Mouse (Mus musculus) megakaryocyte, embryonic 14.5 days (primary cell): Measurements from ENCODE around the gene Ovch2. TPM values are rescaled to one million over a fixed set of nuclear protein-coding genes. Genes with fewer than 3 reads are reported as not detected.
A peak's percentile ranks its signal among the peaks of the same experiment; 100 is the strongest.

ENCODE experiments used
- H3K27me3 ChIP-seq: replicated peaks from 2 replicates; pipeline ENCODE3; 2012; ENCODE audit warnings: inconsistent platforms
- H3K36me3 ChIP-seq: replicated peaks from 2 replicates; pipeline ENCODE3; 2012; ENCODE audit warnings: low read length, inconsistent platforms, mixed read lengths
- H3K4me1 ChIP-seq: 2 replicates; pipeline ENCODE4 v1.6.1; 2012; ENCODE audit warnings: inconsistent platforms
- H3K4me3 ChIP-seq: replicated peaks from 2 replicates; pipeline ENCODE3; 2012; ENCODE audit warnings: moderate library complexity, mild to moderate bottlenecking, inconsistent platforms
- H3K9me3 ChIP-seq: 2 replicates; pipeline ENCODE4 v1.6.1; 2012; ENCODE audit warnings: inconsistent platforms
- FLI1 ChIP-seq: IDR thresholded peaks from 2 replicates; pipeline ENCODE4 v1.6.1; 2012; ENCODE audit warnings: low read length, inconsistent platforms, mixed read lengths
- GATA1 ChIP-seq: IDR thresholded peaks from 3 replicates; pipeline ENCODE4 v1.6.1; 2012; ENCODE audit warnings: mixed read lengths, low read length, inconsistent platforms, borderline replicate concordance
- polyA plus RNA-seq: library from polyadenylated mRNA; stranded (reverse); fragments of >175 nt; gene quantifications from 2 replicates; pipeline ENCODE4 v1.2.3, GENCODE M21; 2012; ENCODE audit warnings: low replicate concordance; ENCODE audit not compliant: insufficient read depth

The Ovch2 gene
- polyA plus RNA-seq, 1 experiment = not detected

- no peaks in the 10 kb centered on the region for H3K4me1 ChIP-seq
- no peak overlapping the region for H3K4me3 ChIP-seq
- H3K36me3 ChIP-seq = no peaks in the 10 kb centered on the region
- TF ChIP-seq GATA1 (no peak), FLI1 (no peak)
- no peaks in the 10 kb centered on the region for H3K27me3 ChIP-seq
- no peaks in the 10 kb centered on the region for H3K9me3 ChIP-seq
Observed at GRCm38 (mm10) chr7:107770812-107771211, 30.2 kb downstream of the Ovch2 start.

- no peak for TF ChIP-seq FLI1
- no peak for TF ChIP-seq GATA1
- Histone ChIP-seq H3K36me3 (no peaks in the 10 kb centered on the region), H3K4me1 (peaks cover 10% of the 10 kb centered on the region), H3K27me3 (peaks cover 27% of the 10 kb centered on the region), H3K4me3 (peak within 1 kb of the TSS; percentile 64), H3K9me3 (no peaks in the 10 kb centered on the region)
Observed at GRCm38 (mm10) chr7:107757308-107758151, 43.5 kb downstream of the Ovch2 start, which contains the start of gene Cyb5r2. Cyb5r2 (minus strand) TSS chr7:107758032.

DNA sequence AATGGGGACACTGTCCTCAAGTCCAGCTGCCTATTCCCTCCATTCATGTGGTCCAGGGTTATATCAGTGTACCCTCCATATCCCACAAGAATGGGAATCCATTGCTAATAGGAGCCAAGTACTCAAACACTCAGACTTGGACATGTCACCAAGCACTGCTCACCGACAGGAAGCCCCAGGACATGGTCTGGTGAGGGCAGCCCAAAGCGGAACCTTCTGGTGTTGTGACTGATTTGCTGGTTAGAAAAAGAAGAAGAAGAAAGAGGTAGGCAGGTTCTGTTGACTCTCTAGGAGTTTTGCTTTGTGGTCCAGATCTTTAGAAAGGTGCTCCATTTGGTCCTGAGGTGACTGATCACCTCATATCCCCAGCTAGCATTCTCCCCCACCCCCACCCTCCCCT, 44.3 kb downstream of the Ovch2 start:
- Histone ChIP-seq H3K4me3 (no peak overlapping the region), H3K9me3 (no peaks in the 10 kb centered on the region), H3K27me3 (peaks cover 29% of the 10 kb centered on the region), H3K4me1 (peaks cover 10% of the 10 kb centered on the region), H3K36me3 (no peaks in the 10 kb centered on the region)
- TF ChIP-seq GATA1 = no peak
- TF ChIP-seq FLI1 = no peak

GRCm38 (mm10) chr7:107755905-107756304, 45.1 kb downstream of the Ovch2 start:
- no peak for TF ChIP-seq FLI1
- TF ChIP-seq GATA1 = no peak
- peaks cover 10% of the 10 kb centered on the region for H3K4me1 ChIP-seq
- no peaks in the 10 kb centered on the region for H3K9me3 ChIP-seq
- peaks cover 29% of the 10 kb centered on the region for H3K27me3 ChIP-seq
- no peaks in the 10 kb centered on the region for H3K36me3 ChIP-seq
- no peak overlapping the region for H3K4me3 ChIP-seq

- TF ChIP-seq FLI1 (no peak), GATA1 (no peak)
- H3K27me3 ChIP-seq = peaks cover 17% of the 10 kb centered on the region
- H3K9me3 ChIP-seq = no peaks in the 10 kb centered on the region
- no peak overlapping the region for H3K4me3 ChIP-seq
- H3K36me3 ChIP-seq = no peaks in the 10 kb centered on the region
- no peaks in the 10 kb centered on the region for H3K4me1 ChIP-seq
Observed at GRCm38 (mm10) chr7:107752031-107752520, 48.9 kb downstream of the Ovch2 start.

DNA sequence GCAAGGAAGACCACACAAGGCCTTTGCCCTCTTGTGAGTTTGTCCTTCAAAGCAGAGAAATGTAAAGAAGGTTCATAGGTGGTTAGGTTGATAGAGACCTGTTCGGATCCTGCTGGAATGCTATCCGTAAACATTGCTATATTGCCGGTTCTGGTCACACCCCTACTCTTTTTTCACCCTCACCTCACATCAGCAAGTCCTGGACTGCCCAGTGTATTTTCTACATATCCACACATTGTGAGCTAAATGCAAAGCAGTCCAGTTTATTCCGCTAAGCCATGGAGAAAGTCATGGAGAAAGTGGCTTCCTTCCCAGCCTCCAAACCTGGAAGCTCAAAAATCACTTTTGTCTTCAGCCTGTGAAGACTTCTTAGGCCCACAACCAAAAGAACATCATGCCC, 51.3 kb downstream of the Ovch2 start:
- TF ChIP-seq GATA1 (no peak), FLI1 (no peak)
- H3K9me3 ChIP-seq = no peaks in the 10 kb centered on the region
- H3K4me3 ChIP-seq = no peak overlapping the region
- no peaks in the 10 kb centered on the region for H3K36me3 ChIP-seq
- H3K4me1 ChIP-seq = peaks cover 4% of the 10 kb centered on the region; the same call in 1 of the 2 replicates
- H3K27me3 ChIP-seq = peaks cover 13% of the 10 kb centered on the region

DNA sequence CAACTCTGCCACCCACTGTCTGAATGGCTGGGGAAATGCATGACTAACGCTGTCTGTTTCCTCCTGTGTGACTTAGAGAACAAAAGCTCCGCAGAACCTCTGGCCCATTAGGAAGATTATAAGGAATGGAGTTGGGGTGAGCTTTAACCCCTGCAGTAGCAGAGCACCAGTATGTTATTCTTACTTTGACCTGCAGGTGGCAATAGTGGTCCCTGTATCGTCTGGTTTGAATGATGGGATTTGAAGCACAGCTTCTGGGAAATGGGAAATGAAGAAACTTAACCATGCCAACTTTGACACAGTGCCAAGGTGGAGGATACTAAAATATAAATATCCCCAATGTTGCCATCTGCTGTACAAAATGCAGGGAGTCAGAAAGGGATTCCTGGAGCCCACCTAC, 51.7 kb downstream of the Ovch2 start:
- H3K4me1 ChIP-seq = peaks cover 4% of the 10 kb centered on the region; the same call in 1 of the 2 replicates
- H3K4me3 ChIP-seq = no peak overlapping the region
- H3K27me3 ChIP-seq = peaks cover 13% of the 10 kb centered on the region
- no peaks in the 10 kb centered on the region for H3K36me3 ChIP-seq
- TF ChIP-seq GATA1 (no peak), FLI1 (no peak)
- H3K9me3 ChIP-seq = no peaks in the 10 kb centered on the region

DNA sequence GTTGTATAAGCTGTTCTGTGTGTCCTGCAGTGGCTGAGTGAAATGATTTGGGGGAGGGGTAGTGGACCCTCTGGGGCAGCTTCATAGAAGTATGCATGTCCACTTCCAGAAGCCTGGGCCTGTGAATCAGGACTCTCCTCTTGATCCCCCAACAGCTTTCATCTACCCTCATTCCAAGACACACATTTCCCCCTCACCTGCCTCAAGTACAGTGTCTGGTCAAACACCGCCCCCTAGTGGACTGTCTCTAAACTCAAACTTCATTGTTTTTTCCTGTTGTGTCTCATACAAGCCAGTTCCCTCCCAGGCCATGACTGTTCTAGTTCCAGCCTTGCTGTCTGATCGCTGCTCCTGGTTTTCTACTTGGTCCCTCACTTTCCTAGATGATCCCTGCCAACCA, 53.1 kb downstream of the Ovch2 start:
- peaks cover 4% of the 10 kb centered on the region; the same call in 1 of the 2 replicates for H3K4me1 ChIP-seq
- no peak for TF ChIP-seq FLI1
- TF ChIP-seq GATA1 = no peak
- peaks cover 13% of the 10 kb centered on the region for H3K27me3 ChIP-seq
- H3K4me3 ChIP-seq = no peak overlapping the region
- no peaks in the 10 kb centered on the region for H3K36me3 ChIP-seq
- no peaks in the 10 kb centered on the region for H3K9me3 ChIP-seq

- H3K9me3 ChIP-seq = no peaks in the 10 kb centered on the region
- H3K27me3 ChIP-seq = peaks cover 13% of the 10 kb centered on the region
- H3K4me1 ChIP-seq = peaks cover 4% of the 10 kb centered on the region; the same call in 1 of the 2 replicates
- no peaks in the 10 kb centered on the region for H3K36me3 ChIP-seq
- TF ChIP-seq FLI1 = no peak
- TF ChIP-seq GATA1 = no peak
- H3K4me3 ChIP-seq = no peak overlapping the region
Observed at GRCm38 (mm10) chr7:107747476-107747875, 53.5 kb downstream of the Ovch2 start.

GRCm38 (mm10) chr7:107746036-107746435, 55.0 kb downstream of the Ovch2 start:
- Histone ChIP-seq H3K4me1 (peaks cover 4% of the 10 kb centered on the region; the same call in 1 of the 2 replicates), H3K9me3 (no peaks in the 10 kb centered on the region), H3K27me3 (peaks cover 10% of the 10 kb centered on the region), H3K36me3 (no peaks in the 10 kb centered on the region), H3K4me3 (no peak overlapping the region)
- TF ChIP-seq FLI1 (no peak), GATA1 (no peak)
